Mouse (Mus musculus): Measurements from ENCODE around the gene Trhr2. TPM values are rescaled to one million over a fixed set of nuclear protein-coding genes. Genes with fewer than 3 reads are reported as not detected.

Gene Trhr2
- total and polyA plus RNA-seq, 2 experiments from 2014 or later, result not detected

DNA sequence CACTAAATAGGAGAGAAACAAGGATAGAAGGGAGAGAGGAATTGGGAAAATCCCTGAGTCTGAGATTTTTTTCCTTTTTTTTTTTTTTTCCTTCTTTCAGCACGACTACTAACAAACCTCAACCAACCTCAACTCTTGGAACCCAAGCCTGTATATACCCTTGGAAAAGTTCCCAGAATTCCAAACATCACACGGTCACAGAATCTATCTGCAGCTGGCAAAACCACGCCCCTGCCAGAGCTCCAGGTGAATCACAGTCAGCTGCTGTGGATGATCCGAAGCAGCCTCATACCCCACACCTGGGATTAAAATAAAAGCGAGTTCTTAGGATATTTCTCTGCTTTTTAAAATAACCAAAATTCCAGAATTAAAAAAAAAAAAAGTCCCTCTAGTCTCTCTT, 18.2 kb downstream of the Trhr2 start:
- H3K9ac ChIP-seq (replicated peaks; ENCODE audit: low read depth, low read length), result 0 out of 2 replicates have a peak overlapping the region, but pooled peaks have one; percentile 27

DNA sequence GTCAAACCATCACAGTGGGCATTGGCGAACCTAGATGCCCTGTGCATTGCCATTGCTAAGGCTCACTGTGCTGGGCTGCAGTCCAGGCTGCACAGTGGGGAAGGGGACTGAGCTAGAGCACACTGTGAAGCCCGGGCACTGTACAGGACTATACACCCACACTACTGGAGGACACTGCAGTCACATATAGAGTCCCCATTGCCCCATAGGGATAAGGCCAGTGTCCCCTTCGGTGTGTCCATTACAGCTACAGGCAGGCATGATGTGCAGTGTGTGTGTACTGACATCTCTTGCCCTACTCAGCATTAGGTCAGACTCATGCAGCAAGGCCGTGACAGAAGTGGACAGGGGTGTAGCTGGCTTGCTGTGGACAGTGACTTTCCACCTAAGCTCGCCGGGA, 18.8 kb downstream of the Trhr2 start:
- no peak for ATAC-seq (ENCODE audit: insufficient read depth, low read depth)
- Histone ChIP-seq H3K4me1 (ENCODE audit: control insufficient read depth, insufficient read depth) (peaks cover 28% of the 10 kb centered on the region), H3K4me3 (ENCODE audit: low read depth, low read length) (no peak overlapping the region), H3K4me2 (ENCODE audit: low read depth, low read length) (no peak overlapping the region), H3K9ac (replicated peaks; ENCODE audit: low read depth, low read length) (0 out of 2 replicates have a peak overlapping the region, but pooled peaks have one; percentile 27), H3K36me3 (replicated peaks; ENCODE audit: control insufficient read depth, insufficient read depth, low read length) (peaks cover 18% of the 10 kb centered on the region), H3K27ac (ENCODE audit: low read depth) (no peak overlapping the region), H3K27me3 (ENCODE audit: control insufficient read depth, insufficient read depth, low read length) (0 out of 2 replicates have a peak, but pooled peaks cover 5% of the 10 kb centered on the region), H3K9me3 (replicated peaks; ENCODE audit: control insufficient read depth, low read length) (no peaks in the 10 kb centered on the region)
- TF ChIP-seq EP300 (IDR thresholded peaks at IDR 0.05; ENCODE audit: low read depth) (no peak), CTCF (IDR thresholded peaks at IDR 0.05; ENCODE audit: low read depth) (no peak)
- DNase-seq (ENCODE audit: low spot score), result no peak
- WGBS, result 68% methylated on average over 6 of the region's 6 CpGs

More for the DNA sequence above, 18.2 kb downstream of the Trhr2 start:
- Histone ChIP-seq H3K4me1 (ENCODE audit: control insufficient read depth, insufficient read depth) (peaks cover 28% of the 10 kb centered on the region), H3K9me3 (replicated peaks; ENCODE audit: control insufficient read depth, low read length) (no peaks in the 10 kb centered on the region), H3K4me2 (ENCODE audit: low read depth, low read length) (no peak overlapping the region), H3K36me3 (replicated peaks; ENCODE audit: control insufficient read depth, insufficient read depth, low read length) (peaks cover 12% of the 10 kb centered on the region), H3K27me3 (ENCODE audit: control insufficient read depth, insufficient read depth, low read length) (0 out of 2 replicates have a peak, but pooled peaks cover 5% of the 10 kb centered on the region), H3K27ac (ENCODE audit: low read depth) (no peak overlapping the region), H3K4me3 (ENCODE audit: low read depth, low read length) (0 out of 2 replicates have a peak overlapping the region, but pooled peaks have one; percentile 35)
- WGBS, result 29% methylated on average over 5 of the region's 5 CpGs
- ATAC-seq (ENCODE audit: insufficient read depth, low read depth), result no peak
- TF ChIP-seq EP300 (IDR thresholded peaks at IDR 0.05; ENCODE audit: low read depth), result no peak
- TF ChIP-seq CTCF (IDR thresholded peaks at IDR 0.05; ENCODE audit: low read depth), result no peak
- no peak for DNase-seq (ENCODE audit: low spot score)

DNA sequence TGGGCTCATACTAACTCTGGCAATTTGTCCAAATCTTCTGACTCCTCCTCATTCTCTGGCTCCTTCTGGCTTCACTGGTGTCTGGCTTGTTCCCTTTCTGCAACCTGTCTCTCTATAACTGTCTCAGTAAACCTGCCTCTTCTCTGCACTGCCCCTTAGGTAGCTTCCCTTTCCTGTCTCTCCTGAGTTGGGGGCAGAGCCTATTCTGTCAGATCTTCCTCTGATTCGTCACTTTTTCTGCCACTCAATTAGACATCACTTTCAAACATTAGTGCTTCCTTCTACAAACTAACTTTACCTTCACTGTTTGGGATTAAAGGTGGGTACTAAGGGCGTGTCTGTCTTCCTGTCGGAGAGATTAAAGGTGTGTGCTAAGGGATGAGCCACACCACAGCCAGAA, 19.8 kb downstream of the Trhr2 start:
- TF ChIP-seq EP300 (IDR thresholded peaks at IDR 0.05; ENCODE audit: low read depth), result no peak
- TF ChIP-seq CTCF (IDR thresholded peaks at IDR 0.05; ENCODE audit: low read depth), result no peak
- peaks cover 28% of the 10 kb centered on the region for H3K4me1 ChIP-seq (ENCODE audit: control insufficient read depth, insufficient read depth)
- DNase-seq (ENCODE audit: low spot score) (no peak), ATAC-seq (ENCODE audit: insufficient read depth, low read depth) (no peak)
- no peak overlapping the region for H3K27ac ChIP-seq (ENCODE audit: low read depth)
- H3K4me3 ChIP-seq (ENCODE audit: low read depth, low read length), result no peak overlapping the region
- H3K4me2 ChIP-seq (ENCODE audit: low read depth, low read length), result no peak overlapping the region
- peaks cover 28% of the 10 kb centered on the region for H3K36me3 ChIP-seq (replicated peaks; ENCODE audit: control insufficient read depth, insufficient read depth, low read length)
- H3K27me3 ChIP-seq (ENCODE audit: control insufficient read depth, insufficient read depth, low read length), result 0 out of 2 replicates have a peak, but pooled peaks cover 5% of the 10 kb centered on the region
- WGBS, result 83% methylated on average over 3 of the region's 3 CpGs
- H3K9me3 ChIP-seq (replicated peaks; ENCODE audit: control insufficient read depth, low read length), result no peaks in the 10 kb centered on the region
- no peak overlapping the region for H3K9ac ChIP-seq (replicated peaks; ENCODE audit: low read depth, low read length)

DNA sequence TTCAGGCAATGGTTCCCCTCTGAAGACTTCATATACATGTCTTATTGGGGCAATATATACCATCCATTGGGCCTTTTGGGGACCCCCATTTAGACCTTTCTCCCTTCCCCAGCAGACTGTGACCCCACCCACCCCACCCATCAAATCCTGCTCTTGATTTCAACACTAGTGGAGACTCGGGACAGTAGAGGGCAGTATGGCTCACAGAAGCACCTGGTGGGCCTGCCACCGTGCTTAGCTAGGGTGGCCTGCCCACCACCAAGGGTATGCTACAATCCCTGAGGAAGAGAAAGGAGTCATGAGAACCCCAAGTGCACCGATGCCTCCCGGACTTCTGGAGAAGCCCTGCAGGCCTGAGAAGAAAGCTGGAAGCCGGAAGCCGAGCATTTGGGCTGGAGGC, 21.7 kb downstream of the Trhr2 start:
- ATAC-seq (ENCODE audit: insufficient read depth, low read depth) (no peak), DNase-seq (ENCODE audit: low spot score) (no peak)
- H3K27me3 ChIP-seq (ENCODE audit: control insufficient read depth, insufficient read depth, low read length), result 0 out of 2 replicates have a peak, but pooled peaks cover 5% of the 10 kb centered on the region
- no peak overlapping the region for H3K4me2 ChIP-seq (ENCODE audit: low read depth, low read length)
- no peaks in the 10 kb centered on the region for H3K9me3 ChIP-seq (replicated peaks; ENCODE audit: control insufficient read depth, low read length)
- peaks cover 48% of the 10 kb centered on the region for H3K36me3 ChIP-seq (replicated peaks; ENCODE audit: control insufficient read depth, insufficient read depth, low read length)
- TF ChIP-seq CTCF (IDR thresholded peaks at IDR 0.05; ENCODE audit: low read depth) (peak; percentile 39; the same call in 1 of the 2 replicates), EP300 (IDR thresholded peaks at IDR 0.05; ENCODE audit: low read depth) (no peak)
- H3K27ac ChIP-seq (ENCODE audit: low read depth), result no peak overlapping the region
- H3K9ac ChIP-seq (replicated peaks; ENCODE audit: low read depth, low read length), result no peak overlapping the region
- H3K4me1 ChIP-seq (ENCODE audit: control insufficient read depth, insufficient read depth), result peaks cover 20% of the 10 kb centered on the region
- H3K4me3 ChIP-seq (ENCODE audit: low read depth, low read length), result no peak overlapping the region
- WGBS, result 60% methylated on average over 6 of the region's 6 CpGs

DNA sequence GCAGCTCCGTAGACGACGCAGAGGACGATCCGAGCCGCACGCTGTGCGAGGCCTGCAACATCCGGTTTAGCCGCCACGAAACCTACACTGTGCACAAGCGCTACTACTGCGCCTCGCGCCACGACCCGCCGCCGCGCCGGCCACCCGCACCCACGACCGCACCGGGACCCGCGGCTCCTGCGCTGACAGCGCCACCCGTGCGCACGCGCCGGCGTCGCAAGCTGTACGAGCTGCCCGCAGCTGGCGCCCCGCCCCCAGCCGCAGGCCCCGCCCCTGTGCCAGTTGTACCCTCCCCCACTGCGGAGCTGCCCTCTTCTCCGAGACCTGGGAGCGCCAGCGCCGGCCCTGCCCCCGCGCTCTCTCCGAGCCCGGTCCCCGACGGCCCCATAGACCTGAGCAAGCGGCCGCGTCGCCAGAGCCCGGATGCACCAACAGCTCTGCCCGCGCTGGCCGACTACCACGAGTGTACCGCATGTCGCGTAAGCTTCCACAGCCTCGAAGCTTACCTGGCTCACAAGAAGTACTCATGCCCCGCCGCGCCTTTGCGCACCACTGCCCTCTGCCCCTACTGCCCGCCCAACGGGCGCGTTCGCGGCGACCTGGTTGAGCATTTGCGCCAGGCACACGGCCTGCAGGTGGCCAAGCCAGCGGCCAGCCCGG, 24.2 kb downstream of the Trhr2 start:
- Histone ChIP-seq H3K4me1 (ENCODE audit: control insufficient read depth, insufficient read depth) (0 out of 2 replicates have a peak, but pooled peaks cover under 1% of the 10 kb centered on the region), H3K9ac (replicated peaks; ENCODE audit: low read depth, low read length) (no peak overlapping the region), H3K36me3 (replicated peaks; ENCODE audit: control insufficient read depth, insufficient read depth, low read length) (peaks cover 59% of the 10 kb centered on the region), H3K27ac (ENCODE audit: low read depth) (no peak overlapping the region), H3K4me2 (ENCODE audit: low read depth, low read length) (peak overlapping the region; percentile 40), H3K27me3 (ENCODE audit: control insufficient read depth, insufficient read depth, low read length) (no peaks in the 10 kb centered on the region), H3K9me3 (replicated peaks; ENCODE audit: control insufficient read depth, low read length) (no peaks in the 10 kb centered on the region), H3K4me3 (ENCODE audit: low read depth, low read length) (0 out of 2 replicates have a peak overlapping the region, but pooled peaks have one; percentile 7)
- 47% methylated on average over 56 of the region's 81 CpGs for WGBS
- DNase-seq (ENCODE audit: low spot score) (no peak), ATAC-seq (ENCODE audit: insufficient read depth, low read depth) (peak; percentile 34)
- TF ChIP-seq EP300 (IDR thresholded peaks at IDR 0.05; ENCODE audit: low read depth) (no peak), CTCF (IDR thresholded peaks at IDR 0.05; ENCODE audit: low read depth) (no peak)
